Mouse (Mus musculus) layer of hippocampus, adult 2 months (tissue): ENCODE measurements at regions not wholly inside any gene's neighbourhood (a gene's known extent, or its start where the extent isn't known, plus 50 kb on each side); places are given as distances from the start of the nearest gene placed in this dataset.

ENCODE experiments used
- DNase-seq, 2 experiments: peaks; one replicate each; pipeline ENCODE4 v3.0.0; 2022; ENCODE audit warnings: low spot score in 2 of 2
- H3K27ac ChIP-seq: fragments of 200-600 bp; 2 replicates; pipeline ENCODE4 v1.8.1; 2022
- H3K4me3 ChIP-seq: fragments of 200-600 bp; 2 replicates; pipeline ENCODE4 v1.8.1; 2022; ENCODE audit warnings: mild to moderate bottlenecking
- CTCF ChIP-seq: fragments of 200-600 bp; conservative IDR thresholded peaks from 2 replicates; pipeline ENCODE4 v1.8.1; 2022; ENCODE audit warnings: antibody characterized with exemption, mild to moderate bottlenecking, moderate library complexity

DNA sequence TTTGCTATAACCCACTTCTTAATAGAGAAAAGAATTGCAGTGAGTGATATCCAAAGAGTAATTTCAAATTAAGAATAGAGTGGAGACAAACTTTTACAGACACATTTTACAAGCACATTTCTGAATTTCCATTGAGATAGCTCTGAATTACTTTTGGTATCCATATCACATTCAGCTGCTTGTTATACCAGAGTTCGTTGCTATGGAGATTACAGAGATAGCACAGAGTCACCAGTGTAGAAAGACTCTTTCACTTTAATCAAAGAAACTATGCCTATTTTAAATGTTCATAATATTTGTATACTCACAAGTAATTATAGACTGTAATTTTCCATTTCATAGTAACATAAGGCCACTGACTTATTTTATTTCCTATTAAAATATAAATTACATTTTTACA is 52.7 kb upstream of the Slc13a1 start:
- no peak for DNase-seq
- Histone ChIP-seq H3K27ac (no peak overlapping the region), H3K4me3 (no peak overlapping the region)
- no peak for TF ChIP-seq CTCF

DNA sequence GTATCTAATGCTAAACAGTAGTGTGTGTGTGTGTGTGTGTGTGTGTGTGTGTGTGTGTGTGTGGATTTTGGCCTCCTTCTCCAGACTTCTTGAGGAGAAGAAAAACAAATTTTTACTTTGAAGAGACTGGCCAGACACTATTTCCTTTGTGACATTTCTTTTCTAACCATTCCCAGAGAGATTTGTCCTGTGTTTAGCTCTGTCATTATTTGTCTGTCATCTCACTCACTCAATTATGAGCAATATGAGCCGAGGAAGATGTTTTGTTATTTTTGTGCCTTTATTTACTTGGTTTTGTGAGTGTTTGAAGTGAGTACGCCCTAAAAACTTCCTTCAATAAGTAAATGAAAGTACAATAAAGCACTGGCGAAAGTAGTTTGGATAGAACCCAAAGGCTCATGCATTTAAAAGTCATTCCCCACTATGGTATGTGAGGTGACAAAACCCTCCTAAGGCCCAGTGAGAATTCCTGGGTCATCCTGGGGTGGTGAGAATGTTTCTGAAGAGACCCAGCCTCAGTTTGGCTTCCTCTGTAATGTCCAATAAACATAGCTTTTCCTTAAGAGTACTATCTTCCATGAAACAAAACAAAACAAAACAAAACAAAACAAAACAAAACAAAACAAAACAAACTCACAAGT is 52.1 kb upstream of the Slc13a1 start:
- Histone ChIP-seq H3K4me3 (no peak overlapping the region), H3K27ac (no peak overlapping the region)
- no peak for TF ChIP-seq CTCF
- no peak for DNase-seq
